Mouse (Mus musculus) 416B (cell line): ENCODE measurements at regions not wholly inside any gene's neighbourhood (a gene's known extent, or its start where the extent isn't known, plus 50 kb on each side); places are given as distances from the start of the nearest gene placed in this dataset.
A peak's percentile ranks its signal among the peaks of the same experiment; 100 is the strongest.

ENCODE experiments used
- DNase-seq: peaks from one replicate; pipeline ENCODE4 v3.0.0; 2011; ENCODE audit warnings: low read depth

DNA sequence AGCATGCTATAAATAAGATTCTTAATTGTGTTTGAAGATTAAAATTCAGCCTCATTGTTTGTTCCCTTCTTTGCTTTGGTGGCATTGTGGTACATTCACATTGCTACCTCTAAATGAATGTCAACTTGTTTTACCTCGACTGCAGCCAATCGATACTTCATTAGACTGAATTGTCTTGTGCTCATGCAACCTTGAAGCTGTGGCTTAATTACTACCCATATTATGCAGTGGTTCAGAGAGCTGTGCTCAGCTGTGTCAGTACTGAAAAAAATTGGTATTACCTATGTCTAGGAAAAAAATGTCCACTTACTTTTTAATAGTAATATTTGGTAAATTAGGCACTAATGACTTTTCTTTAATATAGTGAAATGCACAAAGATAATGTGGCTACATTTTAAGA, 1523.6 kb upstream of the Gm8797 start:
- DNase-seq, result no peak

DNA sequence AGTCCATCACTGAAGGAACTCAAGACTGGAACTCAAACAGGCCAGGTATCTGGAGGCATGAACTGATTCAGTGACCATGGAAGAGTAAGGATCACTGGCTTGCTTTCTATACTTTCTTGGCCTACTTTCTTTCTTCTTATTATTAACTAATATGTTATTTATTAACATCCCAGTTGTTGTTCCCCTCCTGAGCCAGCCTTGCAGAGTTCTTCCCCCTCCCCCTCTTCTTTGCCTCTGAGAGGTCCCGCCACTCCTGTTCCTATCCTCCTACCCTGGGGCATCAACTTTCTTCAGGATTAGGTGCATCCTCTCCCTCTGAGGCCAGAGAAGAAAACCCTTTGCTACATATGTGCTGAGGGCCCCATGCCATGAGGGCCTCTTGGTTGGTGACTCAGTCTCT, 1479.2 kb upstream of the Gm8797 start:
- no peak for DNase-seq

DNA sequence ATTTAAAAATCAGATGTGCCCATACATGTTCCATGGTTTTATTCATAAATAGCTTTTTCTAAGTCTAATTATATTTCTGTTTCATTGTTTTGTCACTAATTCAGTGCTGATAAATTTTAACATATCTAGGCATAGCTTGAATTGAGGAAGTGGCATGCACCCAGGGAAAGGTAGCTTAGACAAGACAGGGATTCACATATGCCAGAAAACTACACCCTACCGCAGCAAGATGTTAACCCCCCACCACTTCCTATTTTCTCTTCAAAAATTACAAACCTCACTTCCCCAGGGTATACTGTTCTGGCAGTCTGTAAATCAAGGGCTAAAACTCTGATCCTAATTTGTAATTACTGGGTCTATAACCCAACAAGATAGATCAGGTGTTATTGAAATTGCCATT, 1476.0 kb upstream of the Gm8797 start:
- DNase-seq, result no peak

DNA sequence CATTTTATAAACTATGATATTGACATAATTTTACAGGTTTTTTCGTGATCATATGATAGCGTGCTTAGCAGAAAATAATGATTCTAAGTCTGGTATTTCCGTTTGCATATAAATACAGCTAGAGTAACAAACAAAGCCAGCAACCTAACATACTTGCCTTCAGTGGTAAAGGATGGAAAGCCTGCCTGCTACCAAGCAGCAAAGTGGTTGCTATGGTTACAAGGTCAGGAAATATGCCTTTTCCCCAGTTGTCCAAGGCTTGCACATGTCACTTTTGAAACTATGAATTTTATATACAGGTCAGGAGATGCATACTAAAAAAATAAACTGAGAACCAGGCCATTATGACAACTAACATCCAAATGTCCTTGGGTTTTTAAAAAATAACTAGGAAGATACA, 1472.6 kb upstream of the Gm8797 start:
- no peak for DNase-seq

DNA sequence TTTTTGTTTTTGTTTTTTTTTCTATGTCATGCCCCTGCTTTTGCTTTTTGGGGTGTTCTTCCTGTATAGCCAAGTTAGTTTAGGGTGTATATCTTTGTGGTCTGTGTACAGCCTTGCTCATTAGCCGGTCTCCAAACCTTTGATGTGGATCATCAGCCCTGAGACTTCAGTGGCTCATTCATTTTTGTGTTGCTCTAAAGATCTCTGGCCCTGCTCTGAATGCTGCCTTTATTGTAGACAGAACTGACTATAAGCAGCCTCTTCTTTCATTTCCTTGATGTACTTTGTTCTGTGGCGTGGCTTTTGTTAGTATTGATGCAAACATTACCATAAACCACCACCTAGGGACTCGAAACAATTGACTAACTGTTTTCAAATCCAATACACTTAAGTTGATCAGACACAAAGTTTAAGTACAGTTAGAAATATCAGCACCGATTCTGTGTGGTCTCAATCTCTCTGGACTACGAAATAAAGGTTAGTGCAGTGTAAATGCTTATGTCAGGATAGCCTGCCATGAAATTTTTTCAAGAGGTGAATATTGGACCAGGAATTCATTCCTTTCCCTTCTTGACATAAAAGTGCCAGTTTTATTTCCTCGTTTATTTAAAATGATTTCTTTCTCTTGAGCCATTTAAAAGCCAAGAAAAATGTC, 1470.1 kb upstream of the Gm8797 start:
- no peak for DNase-seq

DNA sequence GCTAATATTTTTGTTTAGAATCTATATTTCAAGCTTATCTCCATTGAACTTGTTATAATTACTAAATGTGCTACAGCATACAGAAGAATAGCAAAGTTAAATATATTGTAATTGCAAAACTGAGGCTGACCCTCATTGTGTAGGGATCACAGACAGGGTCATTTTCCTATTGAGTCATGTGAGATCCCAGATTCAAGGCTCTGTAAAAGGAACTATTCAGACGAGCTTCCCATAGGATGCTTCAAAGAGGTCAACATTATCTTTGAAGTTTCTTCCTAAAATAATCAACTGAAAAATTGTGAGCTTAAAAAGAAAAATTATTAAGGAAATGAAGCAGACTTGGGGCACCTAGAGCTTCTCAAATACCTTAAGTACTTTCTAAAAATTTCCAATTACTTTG, 1469.5 kb upstream of the Gm8797 start:
- DNase-seq, result no peak

DNA sequence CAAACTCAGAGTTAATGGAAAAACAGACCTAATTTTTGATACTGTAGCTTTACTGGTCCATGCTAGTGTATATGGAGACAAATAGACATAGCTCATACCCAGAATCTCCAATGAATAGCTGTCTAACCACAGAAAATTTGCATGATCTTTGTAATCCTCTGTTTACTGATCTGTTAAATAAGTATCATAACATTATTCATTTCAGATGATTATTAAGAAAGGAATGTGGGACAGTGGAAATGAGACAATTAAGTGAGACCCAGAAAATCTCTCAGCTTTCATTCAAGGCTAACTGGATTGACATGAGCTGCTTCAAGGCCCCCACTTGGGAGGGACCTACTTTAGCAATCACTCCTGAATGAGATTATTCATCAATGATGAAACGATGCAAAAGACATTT, 1463.5 kb upstream of the Gm8797 start:
- no peak for DNase-seq

DNA sequence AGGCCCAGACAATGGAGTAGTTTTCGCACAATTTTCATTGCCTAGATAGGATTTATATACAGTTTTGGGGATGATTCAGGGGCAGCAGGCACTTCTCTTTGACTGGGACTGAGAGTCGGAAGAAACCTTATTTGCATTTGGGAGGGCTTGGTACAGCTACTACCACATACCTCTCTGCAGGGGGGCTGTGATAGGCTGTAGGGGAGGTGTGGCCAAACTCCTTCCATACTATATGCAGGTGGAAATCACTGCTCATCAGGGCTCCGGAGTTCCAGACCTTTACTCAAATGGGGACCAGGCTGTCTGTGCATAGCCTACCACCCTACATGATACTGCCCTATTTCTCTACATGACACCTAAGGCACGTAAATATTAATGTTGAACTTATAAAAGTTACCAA, 1414.2 kb upstream of the Gm8797 start:
- no peak for DNase-seq

DNA sequence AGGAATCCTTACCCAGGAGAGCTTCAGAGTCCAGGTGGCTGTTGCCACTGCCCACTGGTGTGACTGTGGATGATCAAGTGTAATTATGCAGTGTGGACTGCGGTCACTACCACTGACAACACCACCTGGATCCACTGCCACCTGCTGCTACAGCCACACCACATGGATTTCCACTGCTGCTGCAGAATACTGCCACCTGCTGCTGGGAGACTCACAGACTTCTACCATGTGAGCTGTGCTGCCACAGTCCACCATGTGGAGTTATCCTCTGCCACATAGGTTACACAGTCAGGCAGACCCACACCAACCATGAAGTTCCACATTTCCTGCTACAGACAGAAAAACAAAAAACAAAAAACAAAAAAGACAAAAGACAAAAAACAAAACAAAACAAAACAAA, 1411.5 kb upstream of the Gm8797 start:
- DNase-seq, result peak; percentile 30
